Mouse (Mus musculus) E14TG2a.4 (cell line): ENCODE measurements around the gene Elk3.

ENCODE experiments used
- CTCF ChIP-seq: conservative IDR thresholded peaks from 2 replicates; pipeline ENCODE4 v1.5.1; 2014; ENCODE audit warnings: low read length
- NANOG ChIP-seq: IDR thresholded peaks from 2 replicates; pipeline ENCODE4 v1.6.1; 2014; ENCODE audit warnings: borderline replicate concordance, low read length, mixed read lengths
- POU5F1 ChIP-seq: IDR thresholded peaks from 2 replicates; pipeline ENCODE4 v1.6.1; 2014; ENCODE audit warnings: low read length, borderline replicate concordance

DNA sequence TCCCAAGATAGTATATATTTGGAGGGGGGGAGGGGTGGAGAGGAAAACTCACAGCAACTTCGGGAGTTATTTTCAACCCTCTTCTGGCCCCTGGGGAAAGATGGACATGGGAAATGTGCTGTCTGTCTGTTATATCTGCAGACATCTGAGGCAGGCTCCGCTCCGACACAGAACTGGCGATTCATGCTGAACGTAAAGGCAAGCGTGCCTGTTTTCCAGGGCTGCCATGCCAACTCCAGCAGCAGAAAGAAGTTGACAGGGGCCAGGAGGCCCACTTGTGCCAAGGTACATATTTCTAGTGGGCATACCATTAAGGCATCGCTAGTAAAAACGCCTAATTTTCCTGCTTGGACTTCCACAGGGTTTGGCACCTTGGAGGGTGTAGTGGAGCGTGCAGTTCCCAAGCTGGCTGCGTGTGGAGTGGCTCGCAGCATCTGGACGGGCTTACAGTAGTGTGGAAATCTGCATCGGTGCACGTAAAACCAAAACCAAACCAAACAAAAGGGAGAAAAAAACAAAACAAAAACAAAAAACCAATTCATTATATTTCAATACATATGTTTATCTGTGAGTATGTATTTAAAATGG is 37.1 kb upstream of the Elk3 start:
- TF ChIP-seq CTCF, result no peak
- no peak for TF ChIP-seq NANOG
- no peak for TF ChIP-seq POU5F1
